Mouse (Mus musculus) neural tube, embryonic 14.5 days (tissue): Measurements from ENCODE around the gene Esr1. TPM values are rescaled to one million over a fixed set of nuclear protein-coding genes. Genes with fewer than 3 reads are reported as not detected.
"Not testable (repeated sequence)": the region's sequence is repeated elsewhere in the genome, so short reads cannot be mapped to it uniquely, and the experiment has no call there.

Source experiments
- ATAC-seq: fragments of 200-750 bp; cut with Nextera tagmentation; 2 replicates; pipeline ENCODE4 v1.8.0; 2017; ENCODE audit warnings: low read depth, mild to moderate bottlenecking, moderate TSS enrichment, moderate library complexity
- H3K27ac ChIP-seq: fragments of 300-500 bp; sonication (generic); 2 replicates; pipeline ENCODE4 v1.5.1; 2014; ENCODE audit warnings: low read depth, mild to moderate bottlenecking, control low read depth, low read length, moderate library complexity, mixed read lengths
- H3K27me3 ChIP-seq: fragments of 300-500 bp; sonication (generic); 2 replicates; pipeline ENCODE4 v1.6.1; 2014; ENCODE audit warnings: low read length; ENCODE audit not compliant: control insufficient read depth, insufficient read depth
- H3K36me3 ChIP-seq: fragments of 300-500 bp; sonication (generic); 2 replicates; pipeline ENCODE4 v1.6.1; 2014; ENCODE audit warnings: low read length, mixed read lengths; ENCODE audit not compliant: control insufficient read depth, insufficient read depth
- H3K4me1 ChIP-seq: fragments of 300-500 bp; sonication (generic); 2 replicates; pipeline ENCODE4 v1.6.1; 2014; ENCODE audit warnings: low read length; ENCODE audit not compliant: control insufficient read depth, insufficient read depth
- H3K4me2 ChIP-seq: fragments of 300-500 bp; sonication (generic); 2 replicates; pipeline ENCODE4 v1.6.1; 2014; ENCODE audit warnings: mild to moderate bottlenecking, low read depth, low read length, control low read depth
- H3K4me3 ChIP-seq: fragments of 300-500 bp; sonication (generic); 2 replicates; pipeline ENCODE4 v1.5.1; 2014; ENCODE audit warnings: low read depth, low read length, control low read depth, mixed read lengths
- H3K9ac ChIP-seq: fragments of 300-500 bp; sonication (generic); replicated peaks from 2 replicates; pipeline ENCODE4 v1.6.1; 2014; ENCODE audit warnings: low read depth, mild to moderate bottlenecking, control low read depth, low read length, mixed read lengths
- H3K9me3 ChIP-seq: fragments of 300-500 bp; sonication (generic); 2 replicates; pipeline ENCODE4 v1.6.1; 2016; ENCODE audit warnings: low read length; ENCODE audit not compliant: control insufficient read depth
- WGBS: fragments of 180-500 bp; shearing (Covaris S2); extraction: QIAGEN DNeasy Blood & Tissue Kit; methylation state at CpG from one replicate; pipeline ENCODE4 v1.1.7; 2014; 5-methylcytosine and 5-hydroxymethylcytosine counted together
- polyA plus RNA-seq: library from polyadenylated mRNA; unstranded; fragments of >200 nt; fragmentation: Nextera tagmentation; extraction: Ambion mirVana; gene quantifications from 2 replicates; pipeline ENCODE4 v1.2.1, GENCODE M21; 2014

Esr1 gene
- polyA plus RNA-seq, 1 experiment from 2014 or later: 0.60 TPM

DNA sequence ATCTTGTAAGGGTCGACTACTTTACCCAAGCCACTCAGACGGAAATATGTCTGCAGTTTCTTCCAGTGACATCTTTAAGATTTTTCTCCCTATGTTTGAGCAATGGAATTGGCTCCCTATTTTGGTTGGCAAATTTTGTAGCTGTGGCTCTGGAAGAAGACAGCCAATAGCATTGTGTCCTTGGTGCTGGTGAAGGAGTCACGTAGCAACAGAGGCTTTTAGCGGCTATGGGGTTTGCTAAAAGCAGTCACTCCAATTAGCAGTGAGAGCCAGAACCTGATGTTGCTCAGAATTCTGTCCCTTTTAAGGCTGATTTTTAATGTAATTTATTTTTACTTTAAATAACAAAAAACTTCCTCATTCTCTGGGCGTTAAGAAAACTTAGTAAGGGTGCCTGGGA, 54.0 kb downstream of the Esr1 start:
- Histone ChIP-seq H3K4me2 (no peak overlapping the region), H3K4me3 (no peak overlapping the region), H3K9me3 (no peaks in the 10 kb centered on the region), H3K36me3 (no peaks in the 10 kb centered on the region), H3K4me1 (no peaks in the 10 kb centered on the region), H3K27me3 (no peaks in the 10 kb centered on the region), H3K9ac (no peak overlapping the region), H3K27ac (no peak overlapping the region)
- WGBS: 87% methylated on average over 5 of the region's 5 CpGs
- no peak for ATAC-seq

- H3K27ac ChIP-seq: no peak overlapping the region
- H3K9ac ChIP-seq: no peak overlapping the region
- H3K4me1 ChIP-seq: no peaks in the 10 kb centered on the region
- 95% methylated on average over 2 of the region's 2 CpGs for WGBS
- no peaks in the 10 kb centered on the region for H3K27me3 ChIP-seq
- no peak for ATAC-seq
- no peaks in the 10 kb centered on the region for H3K36me3 ChIP-seq
- no peak overlapping the region for H3K4me2 ChIP-seq
- H3K4me3 ChIP-seq: no peak overlapping the region
- no peaks in the 10 kb centered on the region for H3K9me3 ChIP-seq
These were observed 55.6 kb downstream of the Esr1 start for GRCm38 (mm10) chr10:4667006-4667405.

DNA sequence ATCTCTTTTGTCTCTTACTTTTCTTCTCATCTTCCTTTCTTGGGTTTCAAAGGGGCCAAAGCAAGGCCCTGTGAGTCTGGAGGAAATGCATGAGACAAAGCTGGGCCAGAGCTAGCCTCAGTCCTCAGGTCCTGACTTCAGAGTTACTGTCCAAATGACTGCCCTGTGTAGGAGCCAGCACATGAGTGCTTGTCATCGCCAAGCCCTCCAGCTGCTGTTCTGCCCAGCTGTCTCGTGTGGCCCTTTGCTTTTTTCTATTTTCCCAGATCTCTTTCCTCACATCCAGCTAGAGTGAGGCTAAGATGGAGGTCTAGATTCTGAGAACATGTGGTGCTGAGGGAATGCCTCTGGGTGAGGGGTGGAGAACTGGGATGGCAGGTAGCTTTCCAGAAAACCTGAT, 58.7 kb downstream of the Esr1 start:
- H3K4me3 ChIP-seq: no peak overlapping the region
- WGBS: 80% methylated on average over 2 of the region's 2 CpGs
- H3K27ac ChIP-seq: no peak overlapping the region

GRCm38 (mm10) chr10:4671876-4672275, 60.5 kb downstream of the Esr1 start:
- 86% methylated on average over 3 of the region's 3 CpGs for WGBS
- H3K4me1 ChIP-seq: no peaks in the 10 kb centered on the region
- no peak for ATAC-seq
- H3K27ac ChIP-seq: no peak overlapping the region
- no peaks in the 10 kb centered on the region for H3K27me3 ChIP-seq
- H3K36me3 ChIP-seq: no peaks in the 10 kb centered on the region
- H3K4me2 ChIP-seq: no peak overlapping the region
- no peak overlapping the region for H3K9ac ChIP-seq
- H3K4me3 ChIP-seq: no peak overlapping the region
- no peaks in the 10 kb centered on the region for H3K9me3 ChIP-seq

More for the DNA sequence above, 58.7 kb downstream of the Esr1 start:
- Histone ChIP-seq H3K36me3 (no peaks in the 10 kb centered on the region), H3K27me3 (no peaks in the 10 kb centered on the region), H3K4me2 (no peak overlapping the region), H3K4me1 (no peaks in the 10 kb centered on the region), H3K9ac (no peak overlapping the region), H3K9me3 (no peaks in the 10 kb centered on the region)
- ATAC-seq: no peak

DNA sequence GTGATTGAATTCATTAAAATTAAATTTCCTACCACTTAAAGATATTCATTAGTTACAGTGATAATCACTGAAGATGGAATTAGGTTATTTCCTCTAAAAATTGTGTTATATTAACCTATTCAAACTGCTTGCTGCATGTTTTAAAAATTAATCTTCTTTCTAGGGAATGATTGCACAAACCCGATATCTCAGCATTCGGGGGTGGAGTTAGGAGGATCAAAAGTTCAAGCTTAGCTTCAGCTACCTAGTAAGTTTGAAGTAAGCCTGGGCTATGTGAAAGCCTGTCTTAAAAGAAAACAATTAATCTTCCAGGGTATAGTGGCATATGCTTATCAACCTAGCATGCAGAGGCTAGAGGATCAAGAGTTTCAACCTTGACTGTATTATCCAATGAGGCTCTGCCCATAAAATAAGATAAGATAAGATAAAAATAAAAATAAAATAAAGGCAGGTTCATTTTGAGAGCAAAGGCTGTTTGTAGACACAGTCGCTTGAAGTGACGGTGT, 62.0 kb downstream of the Esr1 start:
- H3K4me2 ChIP-seq: no peak overlapping the region
- H3K36me3 ChIP-seq: no peaks in the 10 kb centered on the region
- H3K4me1 ChIP-seq: no peaks in the 10 kb centered on the region
- 93% methylated on average over 4 of the region's 4 CpGs for WGBS
- H3K9ac ChIP-seq: no peak overlapping the region
- no peaks in the 10 kb centered on the region for H3K27me3 ChIP-seq
- ATAC-seq: no peak
- H3K9me3 ChIP-seq: no peaks in the 10 kb centered on the region
- no peak overlapping the region for H3K27ac ChIP-seq
- no peak overlapping the region for H3K4me3 ChIP-seq

GRCm38 (mm10) chr10:4674983-4675592, 63.7 kb downstream of the Esr1 start:
- not testable (repeated sequence) for H3K36me3 ChIP-seq, H3K9me3 ChIP-seq, H3K27me3 ChIP-seq, H3K9ac ChIP-seq, H3K4me1 ChIP-seq, H3K4me3 ChIP-seq, H3K27ac ChIP-seq
- H3K4me2 ChIP-seq: peak overlapping the region; percentile 8; the same call in 1 of the 2 replicates
- peak; percentile 81 for ATAC-seq
- WGBS: 24% methylated on average over 13 of the region's 14 CpGs

GRCm38 (mm10) chr10:4683106-4683505, 71.7 kb downstream of the Esr1 start:
- no peak for ATAC-seq
- H3K9ac ChIP-seq: no peak overlapping the region
- H3K4me3 ChIP-seq: no peak overlapping the region
- H3K36me3 ChIP-seq: no peaks in the 10 kb centered on the region
- 84% methylated on average over 5 of the region's 5 CpGs for WGBS
- no peak overlapping the region for H3K4me2 ChIP-seq
- no peak overlapping the region for H3K27ac ChIP-seq
- H3K4me1 ChIP-seq: no peaks in the 10 kb centered on the region
- no peaks in the 10 kb centered on the region for H3K9me3 ChIP-seq
- H3K27me3 ChIP-seq: no peaks in the 10 kb centered on the region

- no peak overlapping the region for H3K4me2 ChIP-seq
- ATAC-seq: no peak
- H3K4me3 ChIP-seq: no peak overlapping the region
- no peaks in the 10 kb centered on the region for H3K4me1 ChIP-seq
- H3K9ac ChIP-seq: no peak overlapping the region
- H3K27me3 ChIP-seq: no peaks in the 10 kb centered on the region
- H3K27ac ChIP-seq: no peak overlapping the region
- WGBS: 90% methylated on average over 12 of the region's 12 CpGs
- no peaks in the 10 kb centered on the region for H3K9me3 ChIP-seq
- no peaks in the 10 kb centered on the region for H3K36me3 ChIP-seq
These were observed 72.4 kb downstream of the Esr1 start for GRCm38 (mm10) chr10:4683711-4684265.

GRCm38 (mm10) chr10:4694336-4694865, 83.0 kb downstream of the Esr1 start:
- Histone ChIP-seq H3K4me2 (no peak overlapping the region), H3K27me3 (no peaks in the 10 kb centered on the region), H3K4me1 (no peaks in the 10 kb centered on the region), H3K4me3 (no peak overlapping the region), H3K27ac (no peak overlapping the region), H3K9ac (no peak overlapping the region), H3K9me3 (no peaks in the 10 kb centered on the region), H3K36me3 (no peaks in the 10 kb centered on the region)
- WGBS: 81% methylated on average over 7 of the region's 7 CpGs
- ATAC-seq: no peak
